Mouse (Mus musculus): ENCODE data around the gene Rab1a. TPM values are rescaled to one million over a fixed set of nuclear protein-coding genes. Genes with fewer than 3 reads are reported as not detected.
A peak's percentile ranks its signal among the peaks of the same experiment; 100 is the strongest.
"Not testable (repeated sequence)": the region's sequence is repeated elsewhere in the genome, so short reads cannot be mapped to it uniquely, and the experiment has no call there.

Gene Rab1a
- 229 and 239 TPM in 2 replicates for polyA plus RNA-seq (2016; fragmentation: Nextera tagmentation; extraction: Ambion mirVana)

- peak within 1 kb of the TSS; percentile 74 for H3K4me2 ChIP-seq (replicated peaks)
- H3K4me3 ChIP-seq: peak within 1 kb of the TSS; percentile 98
- H3K27me3 ChIP-seq: no peaks in the 10 kb centered on the region
- peaks cover 24% of the 10 kb centered on the region for H3K4me1 ChIP-seq
- H3K9ac ChIP-seq: peak within 1 kb of the TSS; percentile 96
- peak; percentile 99 for ATAC-seq (ENCODE audit: insufficient number of reproducible peaks, insufficient read depth, low FRiP score, low TSS enrichment)
- H3K36me3 ChIP-seq: no peaks in the 10 kb centered on the region
- no peaks in the 10 kb centered on the region for H3K9me3 ChIP-seq
- peak within 1 kb of the TSS; percentile 96 for H3K27ac ChIP-seq
- under 1% methylated on average over 47 of the region's 54 CpGs for WGBS
Observed at GRCm38 (mm10) chr11:20200713-20201575, at the start of gene Rab1a. TSS of gene Rab1a (plus strand) at chr11:20201432.

- 0 out of 2 replicates have a peak, but pooled peaks have one; percentile 15 for ATAC-seq (ENCODE audit: insufficient number of reproducible peaks, insufficient read depth, low FRiP score, low TSS enrichment)
- Histone ChIP-seq H3K4me1 (no peaks in the 10 kb centered on the region), H3K36me3 (no peaks in the 10 kb centered on the region), H3K4me3 (no peak overlapping the region), H3K27ac (no peak overlapping the region), H3K27me3 (no peaks in the 10 kb centered on the region), H3K9me3 (0 out of 2 replicates have a peak, but pooled peaks cover 4% of the 10 kb centered on the region), H3K9ac (no peak overlapping the region), H3K4me2 (replicated peaks) (no peak overlapping the region)
- 82% methylated on average over 4 of the region's 4 CpGs for WGBS
Observed at GRCm38 (mm10) chr11:20152107-20152901, 48.9 kb upstream of the Rab1a start.

- H3K36me3 ChIP-seq; H3K9me3 ChIP-seq; ATAC-seq (ENCODE audit: insufficient number of reproducible peaks, insufficient read depth, low FRiP score, low TSS enrichment); H3K4me1 ChIP-seq; H3K27me3 ChIP-seq; H3K9ac ChIP-seq; H3K27ac ChIP-seq; H3K4me3 ChIP-seq; H3K4me2 ChIP-seq (replicated peaks): not testable (repeated sequence)
- 88% methylated on average over 5 of the region's 5 CpGs for WGBS
Observed at GRCm38 (mm10) chr11:20153542-20153941, 47.7 kb upstream of the Rab1a start.

DNA sequence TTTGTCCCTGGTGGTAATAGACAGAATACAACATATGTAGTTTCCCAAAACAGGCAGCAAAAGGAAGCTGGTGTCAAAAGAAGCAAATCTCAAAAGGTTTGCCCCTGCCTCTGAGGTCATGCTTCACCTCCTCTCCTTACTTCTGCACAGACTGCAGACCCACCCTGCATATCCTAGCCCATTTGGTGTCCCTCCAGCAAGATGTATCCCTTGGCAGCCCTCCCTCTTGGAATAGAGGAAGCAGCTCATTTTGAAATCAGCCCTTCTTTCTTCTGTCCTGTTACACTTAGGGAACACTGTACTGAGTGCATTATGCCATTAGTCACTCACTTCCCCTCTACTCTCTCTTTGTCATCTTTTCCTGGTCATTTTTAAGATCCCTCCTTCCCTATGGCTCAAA lies 42.4 kb upstream of the Rab1a start:
- Histone ChIP-seq H3K9ac (no peak overlapping the region), H3K4me1 (no peaks in the 10 kb centered on the region), H3K9me3 (no peaks in the 10 kb centered on the region), H3K27me3 (no peaks in the 10 kb centered on the region), H3K4me2 (replicated peaks) (no peak overlapping the region), H3K4me3 (no peak overlapping the region), H3K36me3 (no peaks in the 10 kb centered on the region), H3K27ac (no peak overlapping the region)
- ATAC-seq (ENCODE audit: insufficient number of reproducible peaks, insufficient read depth, low FRiP score, low TSS enrichment): no peak

DNA sequence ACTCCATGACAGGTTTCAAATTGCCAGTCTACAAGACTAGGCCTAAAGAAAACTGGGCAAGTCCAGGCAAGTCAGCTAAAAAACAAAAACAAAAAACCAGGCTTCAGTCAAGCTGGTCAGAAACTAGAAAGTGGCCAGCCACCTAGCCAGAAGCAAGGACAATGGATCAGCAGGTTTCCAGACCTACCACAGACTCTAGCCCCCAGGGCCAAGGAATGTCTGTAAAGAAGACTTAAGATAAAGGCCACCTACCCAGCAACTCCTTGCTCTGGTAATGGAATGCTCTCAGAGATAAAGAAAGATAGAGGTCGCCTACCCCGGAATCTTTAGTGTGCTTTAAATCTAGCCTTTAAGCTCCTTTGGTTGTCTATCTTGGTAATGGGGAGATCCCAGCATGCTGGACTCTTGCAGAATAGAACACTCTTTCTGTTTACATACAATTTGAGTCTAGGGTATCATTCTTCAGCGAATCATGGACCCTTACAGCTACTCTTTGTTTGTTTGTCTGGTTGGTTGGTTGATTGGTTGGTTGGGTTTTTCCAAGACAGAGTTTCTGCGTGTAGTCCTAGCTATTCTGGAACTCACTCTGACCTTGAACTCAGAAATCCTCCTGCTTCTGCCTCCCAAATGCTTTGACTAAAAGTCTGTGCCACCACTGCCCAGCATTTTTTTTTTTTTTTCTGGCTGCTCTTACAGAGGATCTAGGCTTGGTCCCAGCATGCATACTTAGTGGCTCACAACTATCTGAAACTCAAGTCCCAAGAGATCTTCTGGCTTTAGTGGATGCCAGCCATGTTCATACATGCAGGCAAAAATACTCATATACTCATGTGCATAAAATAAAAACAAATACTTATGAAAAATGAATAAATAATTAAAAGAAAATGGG lies 36.0 kb upstream of the Rab1a start:
- H3K4me1 ChIP-seq: no peaks in the 10 kb centered on the region
- no peaks in the 10 kb centered on the region for H3K27me3 ChIP-seq
- ATAC-seq (ENCODE audit: insufficient number of reproducible peaks, insufficient read depth, low FRiP score, low TSS enrichment): no peak
- 56% methylated on average over 4 of the region's 4 CpGs for WGBS
- H3K4me3 ChIP-seq: no peak overlapping the region
- H3K9me3 ChIP-seq: no peaks in the 10 kb centered on the region
- no peaks in the 10 kb centered on the region for H3K36me3 ChIP-seq
- H3K4me2 ChIP-seq (replicated peaks): no peak overlapping the region
- H3K27ac ChIP-seq: no peak overlapping the region
- no peak overlapping the region for H3K9ac ChIP-seq

- Histone ChIP-seq H3K4me1 (no peaks in the 10 kb centered on the region), H3K9me3 (no peaks in the 10 kb centered on the region), H3K27ac (no peak overlapping the region), H3K4me2 (replicated peaks) (no peak overlapping the region), H3K27me3 (no peaks in the 10 kb centered on the region), H3K36me3 (no peaks in the 10 kb centered on the region), H3K9ac (no peak overlapping the region), H3K4me3 (no peak overlapping the region)
- no peak for ATAC-seq (ENCODE audit: insufficient number of reproducible peaks, insufficient read depth, low FRiP score, low TSS enrichment)
- 94% methylated on average over 4 of the region's 4 CpGs for WGBS
Observed at GRCm38 (mm10) chr11:20165991-20166390, 35.2 kb upstream of the Rab1a start.

- H3K27me3 ChIP-seq; H3K9me3 ChIP-seq; H3K4me2 ChIP-seq (replicated peaks); H3K4me3 ChIP-seq; ATAC-seq (ENCODE audit: insufficient number of reproducible peaks, insufficient read depth, low FRiP score, low TSS enrichment); H3K27ac ChIP-seq; H3K4me1 ChIP-seq; H3K36me3 ChIP-seq; H3K9ac ChIP-seq: not testable (repeated sequence)
- 62% methylated on average over 6 of the region's 6 CpGs for WGBS
Observed at GRCm38 (mm10) chr11:20166476-20166875, 34.8 kb upstream of the Rab1a start.

DNA sequence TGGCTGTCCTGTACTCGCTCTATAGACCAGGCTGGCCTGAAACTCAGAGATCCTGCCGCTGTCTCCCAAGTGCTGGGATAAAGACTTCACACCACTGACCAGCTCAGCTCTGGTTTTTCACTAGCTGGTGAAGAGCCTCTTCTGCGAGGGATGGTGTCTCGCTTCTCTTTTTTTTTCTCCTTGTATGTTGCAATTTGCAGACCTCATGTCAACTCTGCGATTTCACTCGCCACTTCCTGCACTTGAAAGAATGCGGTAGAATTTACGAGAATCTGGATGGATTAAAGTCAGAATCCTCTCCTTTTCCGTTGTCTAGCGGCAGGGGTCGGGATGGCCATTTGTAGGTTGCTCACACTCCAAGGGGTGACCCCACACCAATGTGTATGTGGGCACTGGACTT lies 32.3 kb upstream of the Rab1a start:
- Histone ChIP-seq H3K4me2 (replicated peaks) (no peak overlapping the region), H3K4me1 (no peaks in the 10 kb centered on the region), H3K27ac (no peak overlapping the region), H3K4me3 (no peak overlapping the region), H3K9me3 (no peaks in the 10 kb centered on the region), H3K9ac (no peak overlapping the region), H3K36me3 (no peaks in the 10 kb centered on the region), H3K27me3 (no peaks in the 10 kb centered on the region)
- no peak for ATAC-seq (ENCODE audit: insufficient number of reproducible peaks, insufficient read depth, low FRiP score, low TSS enrichment)
- 88% methylated on average over 11 of the region's 11 CpGs for WGBS

GRCm38 (mm10) chr11:20187271-20187670 lies 14.0 kb upstream of the Rab1a start:
- no peak overlapping the region for H3K9ac ChIP-seq
- no peaks in the 10 kb centered on the region for H3K9me3 ChIP-seq
- no peak overlapping the region for H3K4me2 ChIP-seq (replicated peaks)
- no peak overlapping the region for H3K4me3 ChIP-seq
- WGBS: 72% methylated on average over 6 of the region's 6 CpGs
- H3K4me1 ChIP-seq: no peaks in the 10 kb centered on the region
- H3K27ac ChIP-seq: no peak overlapping the region
- H3K27me3 ChIP-seq: no peaks in the 10 kb centered on the region
- ATAC-seq (ENCODE audit: insufficient number of reproducible peaks, insufficient read depth, low FRiP score, low TSS enrichment): no peak
- no peaks in the 10 kb centered on the region for H3K36me3 ChIP-seq

GRCm38 (mm10) chr11:20193100-20193736 lies 8.0 kb upstream of the Rab1a start:
- Histone ChIP-seq H3K27ac (no peak overlapping the region), H3K4me2 (replicated peaks) (no peak overlapping the region), H3K9me3 (no peaks in the 10 kb centered on the region), H3K4me1 (no peaks in the 10 kb centered on the region), H3K9ac (no peak overlapping the region), H3K27me3 (no peaks in the 10 kb centered on the region), H3K36me3 (no peaks in the 10 kb centered on the region), H3K4me3 (no peak overlapping the region)
- ATAC-seq (ENCODE audit: insufficient number of reproducible peaks, insufficient read depth, low FRiP score, low TSS enrichment): no peak
- 89% methylated on average over 4 of the region's 4 CpGs for WGBS

DNA sequence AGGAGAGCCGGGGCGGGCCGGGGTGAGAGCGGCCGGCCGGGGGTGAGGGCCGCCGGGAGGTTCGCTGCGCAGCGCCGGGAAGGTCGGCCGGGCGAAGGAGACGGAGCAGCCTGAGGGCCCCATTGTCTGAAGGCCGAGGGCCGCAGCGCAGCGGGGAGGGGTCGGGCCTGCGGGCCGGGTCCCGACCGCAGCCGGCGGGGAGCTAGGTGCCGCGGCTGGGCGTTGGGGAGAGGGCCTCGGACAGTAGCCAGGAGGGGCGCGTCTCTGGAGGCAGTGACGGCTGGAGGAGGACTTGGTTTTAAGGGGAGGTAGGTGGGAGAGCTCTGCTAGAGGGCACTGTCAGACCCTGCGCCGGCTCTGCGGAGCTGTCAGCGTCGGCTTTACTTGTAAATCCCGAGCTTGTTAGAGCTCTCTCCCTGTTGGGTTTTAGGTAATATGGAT lies 449 bp downstream of the Rab1a start:
- H3K9ac ChIP-seq: peak overlapping the region; percentile 96
- H3K36me3 ChIP-seq: no peaks in the 10 kb centered on the region
- peak overlapping the region; percentile 98 for H3K4me3 ChIP-seq
- H3K9me3 ChIP-seq: no peaks in the 10 kb centered on the region
- WGBS: under 1% methylated on average over 37 of the region's 40 CpGs
- no peaks in the 10 kb centered on the region for H3K27me3 ChIP-seq
- ATAC-seq (ENCODE audit: insufficient number of reproducible peaks, insufficient read depth, low FRiP score, low TSS enrichment): peak; percentile 13; the same call in 1 of the 2 replicates
- peak overlapping the region; percentile 96 for H3K27ac ChIP-seq
- peaks cover 28% of the 10 kb centered on the region for H3K4me1 ChIP-seq
- peak overlapping the region; percentile 74 for H3K4me2 ChIP-seq (replicated peaks)
